Mouse (Mus musculus) MEL (cell line): ENCODE results near the gene Sppl3.

ENCODE experiments used
- EP300 ChIP-seq, 2 experiments: IDR thresholded peaks; 2 replicates each; pipeline ENCODE4 v1.6.1; 2011; ENCODE audit warnings: improper control_type of control experiment in 2 of 2, low read length in 2 of 2, low read depth in 1 of 2, mild to moderate bottlenecking in 1 of 2
- MAX ChIP-seq: IDR thresholded peaks from 2 replicates; pipeline ENCODE4 v1.6.1; 2011; ENCODE audit warnings: low read length, improper control_type of control experiment
- MAZ ChIP-seq: IDR thresholded peaks from 2 replicates; pipeline ENCODE4 v1.6.1; 2012; ENCODE audit warnings: low read depth, mild to moderate bottlenecking, inconsistent platforms, low read length, improper control_type of control experiment
- TCF12 ChIP-seq: IDR thresholded peaks from 2 replicates; pipeline ENCODE4 v1.6.1; 2014; ENCODE audit warnings: low read depth, mild to moderate bottlenecking, inconsistent platforms, low read length, improper control_type of control experiment, moderate library complexity

DNA sequence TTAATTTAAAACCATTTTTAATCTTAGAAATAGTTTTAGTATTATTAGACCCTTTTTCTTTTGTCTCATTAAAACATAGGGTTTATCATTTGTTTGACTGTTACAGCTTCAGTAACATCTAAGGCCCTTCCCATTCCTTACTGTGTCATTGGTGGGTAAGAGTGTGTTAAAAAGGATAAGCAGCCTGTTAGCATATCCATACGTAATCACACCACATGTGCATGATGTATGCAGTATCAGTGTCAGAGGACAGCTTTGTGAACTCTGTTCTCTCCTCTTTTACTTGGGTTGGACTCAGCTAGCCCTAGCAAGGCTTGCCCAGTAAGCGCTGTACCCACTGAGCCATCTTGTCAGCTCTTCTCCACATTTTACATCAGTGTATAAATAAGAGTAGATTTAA is 26.2 kb downstream of the Sppl3 start:
- no peak for TF ChIP-seq MAX
- TF ChIP-seq TCF12, result no peak
- TF ChIP-seq EP300 (IDR thresholded peaks at IDR 0.05; ENCODE audit: low read depth in 1 of 2, low read length in 2 of 2), result no peak
- TF ChIP-seq MAZ, result no peak
